Mouse (Mus musculus) heart, embryonic 14.5 days (tissue): Measurements from ENCODE around the gene B3gnt6. TPM values are rescaled to one million over a fixed set of nuclear protein-coding genes. Genes with fewer than 3 reads are reported as not detected.
A peak's percentile ranks its signal among the peaks of the same experiment; 100 is the strongest.

Experiments used
- ATAC-seq: fragments of 200-750 bp; cut with Nextera tagmentation; 2 replicates; pipeline ENCODE4 v1.8.0; 2017; ENCODE audit warnings: low read depth, moderate TSS enrichment; ENCODE audit not compliant: insufficient number of reproducible peaks, insufficient read depth, low FRiP score
- H3K27ac ChIP-seq, 2 experiments: fragments of 200-500 bp in 1 of 2; fragments of 300-500 bp in 1 of 2; sonication (generic) in 1 of 2; replicated peaks in 1 of 2; 2 replicates each; pipeline ENCODE4 v1.5.1; 2012 to 2014; ENCODE audit warnings: low read depth in 2 of 2, low read length in 2 of 2, control low read depth in 1 of 2, mild to moderate bottlenecking in 1 of 2, mixed read lengths in 1 of 2; ENCODE audit not compliant: control insufficient read depth in 1 of 2, insufficient read depth in 1 of 2
- H3K27me3 ChIP-seq: fragments of 300-500 bp; sonication (generic); 2 replicates; pipeline ENCODE4 v1.6.1; 2014; ENCODE audit warnings: mild to moderate bottlenecking, low read length, control low read depth; ENCODE audit not compliant: control insufficient read depth, insufficient read depth
- H3K36me3 ChIP-seq: fragments of 300-500 bp; sonication (generic); 2 replicates; pipeline ENCODE4 v1.6.1; 2014; ENCODE audit warnings: mild to moderate bottlenecking, control low read depth, low read length, mixed read lengths; ENCODE audit not compliant: control insufficient read depth, insufficient read depth
- H3K4me1 ChIP-seq, 2 experiments: fragments of 200-500 bp in 1 of 2; fragments of 300-500 bp in 1 of 2; sonication (generic) in 1 of 2; 2 replicates each; pipeline ENCODE4 v1.6.1; 2012 to 2014; ENCODE audit warnings: low read length in 2 of 2, control low read depth in 1 of 2, mixed read lengths in 1 of 2; ENCODE audit not compliant: control insufficient read depth in 2 of 2, insufficient read depth in 2 of 2
- H3K4me2 ChIP-seq: fragments of 300-500 bp; sonication (generic); 2 replicates; pipeline ENCODE4 v1.6.1; 2014; ENCODE audit warnings: mild to moderate bottlenecking, low read length
- H3K4me3 ChIP-seq, 2 experiments: fragments of 200-500 bp in 1 of 2; fragments of 300-500 bp in 1 of 2; sonication (generic) in 1 of 2; 2 replicates each; pipeline ENCODE4 v1.5.1; 2012 to 2014; ENCODE audit warnings: low read length in 2 of 2, mild to moderate bottlenecking in 2 of 2, control low read depth in 1 of 2, low read depth in 1 of 2, moderate library complexity in 1 of 2; ENCODE audit not compliant: control insufficient read depth in 1 of 2, insufficient read depth in 1 of 2
- H3K9ac ChIP-seq: fragments of 300-500 bp; sonication (generic); 2 replicates; pipeline ENCODE4 v1.6.1; 2014; ENCODE audit warnings: mild to moderate bottlenecking, low read length
- H3K9me3 ChIP-seq: fragments of 300-500 bp; sonication (generic); 2 replicates; pipeline ENCODE4 v1.6.1; 2016; ENCODE audit warnings: low read length, control low read depth; ENCODE audit not compliant: control insufficient read depth
- WGBS: fragments of 180-500 bp; shearing (Covaris S2); extraction: QIAGEN DNeasy Blood & Tissue Kit; methylation state at CpG from one replicate; pipeline ENCODE4 v1.1.7; 2014; 5-methylcytosine and 5-hydroxymethylcytosine counted together
- polyA plus RNA-seq: library from polyadenylated mRNA; unstranded; fragments of >200 nt; fragmentation: Nextera tagmentation; extraction: Ambion mirVana; gene quantifications from 2 replicates; pipeline ENCODE4 v1.2.1, GENCODE M21; 2014

The B3gnt6 gene
- polyA plus RNA-seq, 1 experiment from 2014 or later = 0.11 TPM

DNA sequence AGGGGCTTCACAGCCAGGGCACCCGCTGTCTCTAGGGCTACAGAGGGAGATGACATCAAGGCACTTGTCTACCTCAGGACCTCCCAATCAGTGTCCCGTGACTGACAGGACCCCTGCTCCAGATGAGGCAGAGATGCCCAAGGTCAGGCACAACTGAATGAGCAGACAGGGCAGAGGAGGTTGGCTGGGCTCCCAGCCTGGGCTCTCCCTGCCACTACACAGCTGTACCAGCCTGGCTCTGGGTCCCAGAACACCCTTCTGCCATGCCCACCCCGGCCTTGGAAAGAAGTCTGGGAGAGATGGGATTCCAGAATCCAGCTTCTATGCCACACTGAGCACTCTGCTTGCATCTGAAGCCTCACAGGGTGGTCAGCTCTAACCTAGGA lies 43.0 kb downstream of the B3gnt6 start:
- Histone ChIP-seq H3K9me3 (no peaks in the 10 kb centered on the region), H3K36me3 (no peaks in the 10 kb centered on the region), H3K4me1 (peaks cover 25 to 28% of the 10 kb centered on the region in 2 experiments), H3K4me3 (no peak overlapping the region), H3K4me2 (no peak overlapping the region), H3K9ac (no peak overlapping the region), H3K27ac (peak overlapping the region; percentile 39 to 43), H3K27me3 (no peaks in the 10 kb centered on the region)
- WGBS = 27% methylated on average over 3 of the region's 3 CpGs
- ATAC-seq = no peak; the same call in 1 of the 2 replicates

DNA sequence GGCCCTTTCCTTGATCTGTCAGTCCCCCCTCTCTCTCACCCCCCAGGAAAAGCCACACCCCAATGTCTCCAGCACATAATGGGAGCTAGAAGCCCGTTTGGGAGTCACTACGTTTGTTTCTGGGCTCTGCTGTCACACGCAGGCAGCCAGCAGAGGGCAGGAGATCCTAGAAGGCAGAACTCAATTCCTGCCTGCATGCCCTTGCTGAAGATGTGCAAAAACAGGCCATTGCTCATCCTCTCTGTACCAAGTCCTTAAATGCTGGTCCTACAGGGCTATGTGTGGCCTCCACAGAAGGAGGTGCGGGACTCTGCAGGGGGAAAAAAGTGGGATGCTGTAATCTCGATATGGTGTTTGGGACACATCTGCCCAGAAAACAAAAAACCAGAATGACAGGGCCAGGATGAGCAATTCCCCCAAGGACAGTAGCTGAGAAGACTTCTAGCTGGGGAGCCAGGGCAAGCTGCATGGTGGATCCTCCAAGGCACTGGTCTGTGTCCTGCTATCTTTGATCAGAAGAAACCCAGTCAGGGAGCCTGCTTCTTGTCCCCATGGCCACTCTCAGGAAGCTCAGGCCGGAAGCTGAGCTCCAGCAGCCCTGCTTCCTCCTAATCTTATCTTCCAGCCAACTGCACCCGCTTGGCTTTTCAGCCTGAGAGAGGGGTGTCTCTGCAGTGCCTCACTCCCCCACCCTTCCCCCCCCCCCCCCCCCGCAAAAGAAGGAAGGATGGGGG lies 43.6 kb downstream of the B3gnt6 start:
- peaks cover 23% of the 10 kb centered on the region in 2 experiments for H3K4me1 ChIP-seq
- peak overlapping the region; percentile 15 to 48; a peak in 2 of 4 replicates for H3K27ac ChIP-seq
- no peaks in the 10 kb centered on the region for H3K36me3 ChIP-seq
- H3K9me3 ChIP-seq = no peaks in the 10 kb centered on the region
- no peak overlapping the region for H3K4me3 ChIP-seq
- WGBS = 10% methylated on average over 7 of the region's 8 CpGs
- peak; percentile 73 for ATAC-seq
- H3K4me2 ChIP-seq = no peak overlapping the region
- H3K9ac ChIP-seq = no peak overlapping the region
- H3K27me3 ChIP-seq = no peaks in the 10 kb centered on the region

GRCm38 (mm10) chr7:98153892-98154291 lies 45.4 kb downstream of the B3gnt6 start:
- Histone ChIP-seq H3K9me3 (no peaks in the 10 kb centered on the region), H3K9ac (no peak overlapping the region), H3K27ac (no peak overlapping the region), H3K4me1 (peaks cover 22 to 23% of the 10 kb centered on the region in 2 experiments), H3K4me3 (no peak overlapping the region), H3K27me3 (no peaks in the 10 kb centered on the region), H3K4me2 (no peak overlapping the region), H3K36me3 (no peaks in the 10 kb centered on the region)
- no peak for ATAC-seq
- WGBS = 66% methylated on average over 5 of the region's 5 CpGs

DNA sequence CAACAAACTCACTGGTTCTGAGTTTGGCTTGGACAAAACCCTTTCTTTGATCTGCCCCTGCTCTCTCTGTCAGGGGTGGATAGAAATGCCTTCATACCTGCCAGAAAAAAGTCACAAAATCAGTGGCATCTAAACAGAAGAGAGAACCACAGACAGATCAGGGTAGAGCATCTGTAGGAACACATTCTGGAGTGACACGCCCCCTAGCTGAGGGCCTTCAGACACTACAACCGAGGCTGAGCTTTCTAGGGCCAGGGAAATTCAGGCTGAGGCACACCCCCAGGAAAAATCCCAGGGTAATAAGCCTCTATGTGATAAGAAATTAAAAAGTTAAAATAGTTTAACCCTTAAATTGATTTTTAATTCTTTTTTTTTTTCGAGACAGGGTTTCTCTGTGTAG lies 45.9 kb downstream of the B3gnt6 start:
- Histone ChIP-seq H3K4me1 (peaks cover 22% of the 10 kb centered on the region in 2 experiments), H3K27me3 (no peaks in the 10 kb centered on the region), H3K4me3 (no peak overlapping the region), H3K9me3 (no peaks in the 10 kb centered on the region), H3K36me3 (no peaks in the 10 kb centered on the region), H3K9ac (no peak overlapping the region), H3K27ac (no peak overlapping the region), H3K4me2 (no peak overlapping the region)
- 38% methylated on average over 3 of the region's 3 CpGs for WGBS
- ATAC-seq = no peak

DNA sequence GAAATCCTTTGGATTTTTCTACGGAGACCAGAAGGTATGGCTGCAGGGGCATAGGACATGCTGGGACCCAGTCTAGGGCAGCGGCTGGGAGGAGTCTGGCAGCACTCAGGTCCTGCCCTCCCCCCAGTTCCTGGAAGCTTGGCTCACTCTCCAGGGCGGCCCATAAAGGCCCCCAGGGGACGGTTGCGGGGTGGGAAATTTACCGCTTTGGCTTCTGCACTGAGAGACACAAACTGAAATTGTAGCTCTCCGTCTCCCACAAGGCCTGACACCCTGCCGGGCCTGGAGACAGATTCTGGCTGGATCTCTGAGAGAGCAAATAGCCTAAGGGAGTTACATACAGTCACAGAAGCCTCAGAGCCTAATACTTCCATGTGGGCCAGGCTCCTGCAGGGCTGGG lies 46.9 kb downstream of the B3gnt6 start:
- Histone ChIP-seq H3K4me1 (peaks cover 22% of the 10 kb centered on the region in 2 experiments), H3K27ac (no peak overlapping the region), H3K27me3 (no peaks in the 10 kb centered on the region), H3K36me3 (no peaks in the 10 kb centered on the region), H3K4me3 (no peak overlapping the region), H3K9ac (no peak overlapping the region), H3K9me3 (no peaks in the 10 kb centered on the region), H3K4me2 (no peak overlapping the region)
- no peak for ATAC-seq
- WGBS = 61% methylated on average over 8 of the region's 8 CpGs

- no peak for ATAC-seq
- Histone ChIP-seq H3K4me1 (peaks cover 10 to 12% of the 10 kb centered on the region in 2 experiments), H3K4me2 (no peak overlapping the region), H3K27me3 (no peaks in the 10 kb centered on the region), H3K9me3 (no peaks in the 10 kb centered on the region), H3K36me3 (no peaks in the 10 kb centered on the region), H3K4me3 (no peak overlapping the region), H3K9ac (no peak overlapping the region), H3K27ac (no peak overlapping the region)
- WGBS = 37% methylated on average over 5 of the region's 5 CpGs
Observed at GRCm38 (mm10) chr7:98150525-98150924, 48.8 kb downstream of the B3gnt6 start.

- peaks cover 10 to 12% of the 10 kb centered on the region in 2 experiments for H3K4me1 ChIP-seq
- no peak overlapping the region for H3K4me2 ChIP-seq
- no peaks in the 10 kb centered on the region for H3K36me3 ChIP-seq
- H3K9me3 ChIP-seq = no peaks in the 10 kb centered on the region
- no peak overlapping the region for H3K9ac ChIP-seq
- 18% methylated on average over 3 of the region's 3 CpGs for WGBS
- ATAC-seq = no peak
- no peaks in the 10 kb centered on the region for H3K27me3 ChIP-seq
- H3K27ac ChIP-seq = no peak overlapping the region
- no peak overlapping the region for H3K4me3 ChIP-seq
Observed at GRCm38 (mm10) chr7:98149802-98150201, 49.5 kb downstream of the B3gnt6 start.
